Mouse (Mus musculus) bone marrow macrophage, adult 2 months (primary cell): ENCODE measurements around the gene Dennd4a. TPM values are rescaled to one million over a fixed set of nuclear protein-coding genes. Genes with fewer than 3 reads are reported as not detected.

Experiments
- H3K27ac ChIP-seq: 2 replicates; pipeline ENCODE4 v1.5.1; 2012; ENCODE audit warnings: low read depth, low read length; ENCODE audit not compliant: insufficient read depth
- H3K4me1 ChIP-seq: 2 replicates; pipeline ENCODE4 v1.6.1; 2012; ENCODE audit warnings: low read length; ENCODE audit not compliant: control insufficient read depth, insufficient read depth
- H3K4me3 ChIP-seq: 2 replicates; pipeline ENCODE4 v1.5.1; 2012; ENCODE audit warnings: mild to moderate bottlenecking, low read length, moderate library complexity; ENCODE audit not compliant: insufficient read depth
- CTCF ChIP-seq: IDR thresholded peaks from 2 replicates; pipeline ENCODE4 v1.5.1; 2012; ENCODE audit warnings: low read depth, mild to moderate bottlenecking, low read length, moderate library complexity
- POLR2A ChIP-seq: IDR thresholded peaks from 2 replicates; pipeline ENCODE4 v1.6.1; 2012; ENCODE audit warnings: mild to moderate bottlenecking, low read depth, low read length, borderline replicate concordance
- polyA plus RNA-seq: library from polyadenylated mRNA; stranded (reverse); fragments of >200 nt; gene quantifications from 2 replicates; pipeline ENCODE4 v1.2.4, GENCODE M21; 2012; ENCODE audit not compliant: missing spikeins, insufficient read depth, insufficient read length

Gene Dennd4a
- polyA plus RNA-seq, 1 experiment: 14.9 TPM

DNA sequence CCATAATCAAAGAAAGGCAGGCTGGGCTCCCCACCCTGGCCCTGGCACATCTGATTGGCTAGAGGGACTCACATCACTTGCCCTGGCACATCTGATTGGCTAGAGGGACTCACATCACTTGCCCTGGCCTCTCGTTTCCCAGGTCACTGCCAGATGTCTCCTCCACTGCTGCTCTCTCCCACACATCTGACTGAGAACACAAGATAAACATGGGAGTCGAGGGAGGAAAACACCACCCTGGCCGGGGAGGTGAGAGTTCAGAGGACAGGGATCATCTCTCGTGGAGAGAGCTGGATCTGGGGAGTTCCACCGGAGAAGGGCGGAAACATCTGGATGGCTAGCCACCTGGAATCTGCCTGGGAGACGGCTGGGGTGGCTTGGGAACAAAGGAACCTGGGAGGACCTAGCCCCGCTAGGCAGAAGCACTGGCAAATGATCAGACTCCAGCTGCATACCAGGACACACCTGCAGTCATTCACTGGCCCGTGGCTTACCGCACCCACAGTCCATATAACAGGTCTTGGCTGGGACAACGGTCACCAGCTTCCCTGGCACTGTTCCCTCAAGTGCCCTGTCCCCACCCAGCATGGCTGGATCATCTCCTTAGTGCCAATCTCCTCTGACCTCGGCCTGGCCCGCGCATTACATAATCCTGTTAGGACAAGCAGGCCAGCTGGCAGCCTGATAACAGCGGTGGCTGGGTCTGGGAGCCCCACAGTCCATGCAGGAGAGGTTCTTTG is 123.0 kb downstream of the Dennd4a start:
- no peak overlapping the region for H3K4me3 ChIP-seq
- H3K4me1 ChIP-seq: peaks cover 17% of the 10 kb centered on the region
- no peak overlapping the region for H3K27ac ChIP-seq
- no peak for TF ChIP-seq POLR2A
- no peak for TF ChIP-seq CTCF

DNA sequence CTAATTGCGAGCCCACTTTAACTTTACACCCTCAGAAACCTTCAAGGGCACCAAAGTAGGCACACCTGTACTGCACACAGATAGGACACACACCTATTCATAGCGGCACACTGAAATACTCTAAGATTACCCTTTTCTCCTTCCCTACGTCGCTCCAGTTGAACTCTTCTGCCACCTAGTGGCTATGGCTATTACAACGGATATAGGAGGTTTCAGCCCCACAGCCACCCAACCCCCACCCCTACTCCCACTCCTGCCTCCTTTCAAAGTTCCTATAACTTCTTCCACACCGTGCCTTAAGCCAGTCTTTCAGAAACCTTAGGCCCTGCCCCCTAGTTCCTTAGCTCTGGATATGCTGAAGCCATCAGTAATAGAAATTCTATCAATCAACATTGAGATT is 125.4 kb downstream of the Dennd4a start:
- TF ChIP-seq CTCF: no peak; the same call in 1 of the 2 replicates
- TF ChIP-seq POLR2A: no peak
- no peak overlapping the region for H3K4me3 ChIP-seq
- no peak overlapping the region for H3K27ac ChIP-seq
- H3K4me1 ChIP-seq: peaks cover 19% of the 10 kb centered on the region

DNA sequence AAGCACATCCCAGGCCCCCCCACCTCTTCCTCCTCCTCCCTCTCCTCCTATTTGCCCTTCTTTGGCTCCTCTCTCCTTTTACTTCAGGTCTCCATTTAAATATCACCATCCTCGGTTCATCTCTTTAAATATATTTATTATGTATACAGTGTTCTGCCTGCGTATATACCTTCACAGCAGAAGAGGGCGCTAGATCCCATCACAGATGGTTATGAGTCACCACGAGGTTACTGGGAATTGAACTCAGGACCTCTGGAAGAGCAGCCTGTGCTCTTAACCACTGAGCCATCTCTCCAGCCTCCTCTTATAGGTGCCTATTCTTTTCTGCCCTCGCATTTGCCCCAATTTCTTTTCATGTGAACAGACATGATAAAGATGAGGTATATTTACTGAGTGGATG is 126.4 kb downstream of the Dennd4a start:
- no peak overlapping the region for H3K4me3 ChIP-seq
- H3K4me1 ChIP-seq: peaks cover 16% of the 10 kb centered on the region
- no peak for TF ChIP-seq POLR2A
- TF ChIP-seq CTCF: no peak
- H3K27ac ChIP-seq: no peak overlapping the region

DNA sequence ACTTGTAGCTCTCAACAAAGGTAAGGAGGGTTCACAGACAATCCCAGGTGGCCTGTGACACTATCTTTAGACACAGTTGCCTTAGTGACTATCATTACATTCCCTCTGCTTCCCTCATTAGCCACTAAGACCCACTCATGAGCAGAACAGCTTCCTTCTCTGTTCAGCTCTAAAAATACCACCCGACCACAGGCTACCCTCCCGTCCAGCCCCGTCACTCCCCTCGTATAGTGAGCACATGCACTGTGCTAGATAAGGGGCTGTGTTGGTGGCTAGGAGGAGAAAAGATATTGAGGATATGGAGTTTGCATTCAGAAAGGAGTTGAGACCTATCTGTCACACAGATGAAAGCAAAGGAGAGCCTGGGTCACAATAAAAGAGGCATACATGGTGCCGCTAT is 127.4 kb downstream of the Dennd4a start:
- H3K4me1 ChIP-seq: peaks cover 16% of the 10 kb centered on the region
- no peak overlapping the region for H3K4me3 ChIP-seq
- no peak overlapping the region for H3K27ac ChIP-seq
- TF ChIP-seq POLR2A (no peak), CTCF (no peak)

DNA sequence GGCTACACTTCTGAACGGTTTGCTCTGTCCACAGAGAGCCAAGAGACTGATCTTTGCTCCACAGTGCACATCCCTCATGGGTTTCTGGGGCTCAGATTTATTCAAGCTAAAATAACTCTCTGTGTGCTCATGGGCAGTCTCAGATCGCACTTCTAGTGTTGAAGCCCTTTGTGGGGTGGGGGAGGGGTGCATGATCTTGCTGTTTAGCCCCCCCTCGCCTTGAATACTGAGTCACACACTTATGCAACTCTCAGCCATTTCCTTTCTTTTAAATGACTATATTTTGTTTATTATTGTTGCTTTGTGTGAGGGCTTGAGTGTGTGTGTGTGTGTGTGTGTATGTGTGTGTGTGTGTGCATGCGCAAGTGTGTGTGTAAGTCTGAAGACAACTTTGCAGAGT is 128.1 kb downstream of the Dennd4a start:
- no peak overlapping the region for H3K27ac ChIP-seq
- peaks cover 16% of the 10 kb centered on the region for H3K4me1 ChIP-seq
- H3K4me3 ChIP-seq: no peak overlapping the region
- TF ChIP-seq POLR2A (no peak), CTCF (no peak)

DNA sequence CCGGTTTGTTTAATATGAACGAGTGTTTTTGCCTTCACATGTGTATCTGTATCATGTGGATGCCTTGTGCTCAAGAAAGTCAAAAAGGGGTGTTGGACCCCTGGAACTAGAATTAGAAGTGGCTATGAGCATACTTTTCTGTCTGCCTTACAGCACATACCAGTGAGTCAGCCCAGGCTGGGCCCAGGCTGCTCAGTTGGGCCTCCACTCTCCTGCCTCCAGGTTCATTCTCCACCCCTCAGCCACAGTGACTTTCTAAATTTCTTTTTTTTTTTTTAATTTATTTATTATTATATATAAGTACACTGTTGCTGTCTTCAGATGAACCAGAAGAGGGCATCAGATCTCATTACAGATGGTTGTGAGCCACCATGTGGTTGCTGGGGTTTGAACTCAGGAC is 128.7 kb downstream of the Dennd4a start:
- Histone ChIP-seq H3K27ac (no peak overlapping the region), H3K4me3 (no peak overlapping the region), H3K4me1 (peaks cover 16% of the 10 kb centered on the region)
- TF ChIP-seq CTCF: peak; percentile 23; the same call in 1 of the 2 replicates
- TF ChIP-seq POLR2A: no peak

DNA sequence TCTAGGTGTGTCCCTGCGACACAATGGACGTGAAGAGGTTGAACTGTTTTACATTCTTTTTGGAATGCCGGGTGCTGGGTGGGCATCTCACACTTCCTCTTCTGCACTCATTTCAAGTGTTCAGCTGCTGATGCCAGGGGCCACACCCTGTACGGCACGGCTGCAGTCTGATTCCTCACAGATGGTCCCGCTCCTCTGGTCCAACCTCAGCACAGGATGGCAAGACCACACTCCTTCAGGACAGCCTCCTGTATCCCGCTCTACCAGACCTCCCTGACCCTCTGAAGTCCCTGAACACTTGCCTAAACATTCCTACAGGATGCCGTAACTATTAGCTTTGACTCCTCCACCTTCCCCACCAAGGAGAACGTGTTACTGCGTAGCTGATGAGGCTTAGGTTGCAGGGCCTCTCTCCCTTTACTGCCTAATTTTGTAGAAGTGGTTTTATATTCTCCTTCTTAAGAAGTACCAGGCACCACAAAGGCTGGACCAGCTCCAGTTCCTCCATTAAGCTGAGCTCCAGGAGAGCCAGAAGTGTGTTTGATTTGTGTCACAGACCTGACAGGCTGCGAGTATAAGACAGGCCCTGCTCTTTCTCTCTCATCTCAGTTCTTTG is 129.7 kb downstream of the Dennd4a start:
- peaks cover 16% of the 10 kb centered on the region for H3K4me1 ChIP-seq
- H3K4me3 ChIP-seq: no peak overlapping the region
- no peak for TF ChIP-seq POLR2A
- TF ChIP-seq CTCF: no peak

DNA sequence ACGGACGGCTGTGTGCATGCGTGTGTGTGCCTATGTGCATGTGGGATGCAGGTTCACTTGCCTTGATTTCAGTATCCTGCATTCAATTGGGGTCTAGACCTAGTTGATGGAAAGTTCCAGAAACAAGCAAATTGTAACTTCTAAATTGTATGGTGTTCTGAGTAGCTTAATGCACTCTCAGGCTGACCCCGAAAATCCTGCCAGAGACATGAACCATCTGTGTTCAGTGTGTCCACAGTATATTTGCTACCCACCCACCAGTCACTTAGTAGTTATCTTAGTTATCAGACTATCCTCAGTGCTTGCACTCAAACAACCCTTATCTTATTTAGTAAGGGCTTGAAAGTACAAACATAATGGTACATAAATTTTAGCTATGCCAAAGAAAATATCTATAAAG is 130.5 kb downstream of the Dennd4a start:
- Histone ChIP-seq H3K27ac (no peak overlapping the region), H3K4me3 (no peak overlapping the region), H3K4me1 (peaks cover 16% of the 10 kb centered on the region)
- no peak for TF ChIP-seq CTCF
- TF ChIP-seq POLR2A: no peak

More for the DNA sequence above, 129.7 kb downstream of the Dennd4a start:
- H3K27ac ChIP-seq: no peak overlapping the region

DNA sequence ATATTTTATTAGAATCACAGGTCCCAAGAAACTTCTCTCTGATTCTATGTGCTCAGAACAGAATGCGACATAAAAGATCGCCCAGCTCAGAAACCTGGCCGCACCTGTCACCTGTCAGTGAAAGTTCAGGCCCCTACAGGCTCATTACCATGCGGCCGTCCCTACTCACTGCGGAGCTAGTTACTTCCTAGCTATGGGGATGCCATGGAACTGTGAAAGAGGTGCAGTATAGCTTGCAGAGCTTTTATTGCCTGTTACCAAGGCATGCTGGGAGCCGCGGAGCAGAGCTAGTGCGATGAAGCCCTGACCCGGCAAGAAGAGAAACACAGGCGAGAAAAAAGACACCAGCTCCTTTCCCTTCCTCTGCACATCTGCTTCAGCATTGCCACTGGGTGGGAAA is 132.9 kb downstream of the Dennd4a start:
- no peak overlapping the region for H3K27ac ChIP-seq
- TF ChIP-seq POLR2A: no peak
- TF ChIP-seq CTCF: no peak

DNA sequence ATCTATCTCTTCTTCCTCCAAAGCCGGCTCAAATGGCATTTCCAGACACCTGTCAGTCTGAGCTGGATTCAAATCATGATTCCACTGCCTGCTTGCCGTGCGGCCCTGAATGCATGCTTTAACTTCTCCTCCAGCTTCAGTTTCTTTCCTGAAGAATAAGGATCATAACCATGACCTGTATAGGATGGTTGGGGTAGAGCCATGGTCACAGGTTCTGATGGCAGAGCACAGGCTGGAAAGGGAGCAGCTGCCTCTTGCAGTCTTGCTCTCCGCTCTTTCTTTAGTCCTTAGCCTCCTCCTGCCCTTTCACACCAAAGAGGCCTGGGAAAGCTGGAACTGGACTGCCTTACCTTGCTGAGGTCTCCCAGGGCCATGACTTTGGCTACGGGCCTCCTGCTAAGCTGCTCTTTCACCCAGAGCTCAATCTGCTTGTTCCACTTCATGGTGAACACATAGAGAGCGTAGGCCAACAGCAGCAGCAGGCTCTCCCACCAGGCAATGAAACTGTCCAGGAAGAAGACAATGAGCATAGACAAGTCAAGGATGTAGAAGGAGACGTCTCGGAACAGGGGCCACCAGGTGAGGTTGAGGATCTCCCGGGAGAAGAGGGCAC is 136.4 kb downstream of the Dennd4a start:
- TF ChIP-seq CTCF (no peak), POLR2A (no peak)
- no peak overlapping the region for H3K4me3 ChIP-seq

More for the DNA sequence above, 132.9 kb downstream of the Dennd4a start:
- Histone ChIP-seq H3K4me1 (peaks cover 7% of the 10 kb centered on the region), H3K4me3 (no peak overlapping the region)

More for the DNA sequence above, 136.4 kb downstream of the Dennd4a start:
- H3K4me1 ChIP-seq: no peaks in the 10 kb centered on the region
- no peak overlapping the region for H3K27ac ChIP-seq
